Mouse (Mus musculus) limb, embryonic 10.5 days (tissue): Measurements from ENCODE around the gene Adtrp. TPM values are rescaled to one million over a fixed set of nuclear protein-coding genes. Genes with fewer than 3 reads are reported as not detected.
A peak's percentile ranks its signal among the peaks of the same experiment; 100 is the strongest.

Experiments used
- DNase-seq: peaks from one replicate; pipeline ENCODE4 v3.0.0-alpha.2; 2017; ENCODE audit warnings: low spot score
- H3K27ac ChIP-seq: fragments of 300-500 bp; sonication (generic); 2 replicates; pipeline ENCODE4 v1.5.1; 2016; ENCODE audit warnings: mild to moderate bottlenecking
- H3K27me3 ChIP-seq: fragments of 300-500 bp; sonication (generic); 2 replicates; pipeline ENCODE4 v1.6.1; 2016; ENCODE audit warnings: low read depth, mild to moderate bottlenecking; ENCODE audit not compliant: poor library complexity, severe bottlenecking
- H3K36me3 ChIP-seq: fragments of 300-500 bp; sonication (generic); 2 replicates; pipeline ENCODE4 v1.6.1; 2016; ENCODE audit warnings: mild to moderate bottlenecking, moderate library complexity
- H3K4me1 ChIP-seq: fragments of 300-500 bp; sonication (generic); 2 replicates; pipeline ENCODE4 v1.6.1; 2016
- H3K4me3 ChIP-seq: fragments of 300-500 bp; sonication (generic); 2 replicates; pipeline ENCODE4 v1.5.1; 2016; ENCODE audit warnings: mild to moderate bottlenecking, moderate library complexity
- H3K9me3 ChIP-seq: fragments of 300-500 bp; sonication (generic); replicated peaks from 2 replicates; pipeline ENCODE4 v1.6.1; 2016; ENCODE audit warnings: mild to moderate bottlenecking
- WGBS: fragments of 180-500 bp; shearing (Covaris S2); methylation state at CpG from one replicate; pipeline ENCODE4 v1.1.7; 2016; 5-methylcytosine and 5-hydroxymethylcytosine counted together
- polyA plus RNA-seq: library from polyadenylated mRNA; unstranded; fragments of >200 nt; fragmentation: Nextera tagmentation; extraction: Ambion mirVana; gene quantifications from 2 replicates; pipeline ENCODE4 v1.2.1, GENCODE M21; 2016

The Adtrp gene
- polyA plus RNA-seq, 1 experiment from 2014 or later = not detected

- 75% methylated on average over 5 of the region's 5 CpGs for WGBS
- H3K36me3 ChIP-seq = no peaks in the 10 kb centered on the region
- H3K9me3 ChIP-seq = no peaks in the 10 kb centered on the region
- H3K27ac ChIP-seq = no peak overlapping the region
- no peak for DNase-seq
- no peak overlapping the region for H3K4me3 ChIP-seq
- H3K4me1 ChIP-seq = no peaks in the 10 kb centered on the region
- H3K27me3 ChIP-seq = no peaks in the 10 kb centered on the region
Measured at GRCm38 (mm10) chr13:41750481-41750880, 97.0 kb downstream of the Adtrp start.

GRCm38 (mm10) chr13:41748866-41749265, 98.6 kb downstream of the Adtrp start:
- Histone ChIP-seq H3K27ac (no peak overlapping the region), H3K4me3 (no peak overlapping the region), H3K27me3 (no peaks in the 10 kb centered on the region), H3K9me3 (no peaks in the 10 kb centered on the region), H3K36me3 (no peaks in the 10 kb centered on the region), H3K4me1 (no peaks in the 10 kb centered on the region)
- DNase-seq = no peak
- WGBS = 91% methylated on average over 9 of the region's 9 CpGs

GRCm38 (mm10) chr13:41747691-41748090, 99.8 kb downstream of the Adtrp start:
- Histone ChIP-seq H3K4me1 (no peaks in the 10 kb centered on the region), H3K4me3 (no peak overlapping the region), H3K9me3 (no peaks in the 10 kb centered on the region), H3K27me3 (no peaks in the 10 kb centered on the region), H3K27ac (no peak overlapping the region), H3K36me3 (no peaks in the 10 kb centered on the region)
- WGBS = 90% methylated on average over 4 of the region's 4 CpGs
- DNase-seq = no peak

GRCm38 (mm10) chr13:41746971-41747615, 100.4 kb downstream of the Adtrp start:
- DNase-seq = no peak
- Histone ChIP-seq H3K4me1 (no peaks in the 10 kb centered on the region), H3K36me3 (no peaks in the 10 kb centered on the region), H3K27me3 (no peaks in the 10 kb centered on the region), H3K9me3 (no peaks in the 10 kb centered on the region), H3K4me3 (no peak overlapping the region), H3K27ac (no peak overlapping the region)
- WGBS = 62% methylated on average over 8 of the region's 8 CpGs

GRCm38 (mm10) chr13:41740456-41741085, 106.9 kb downstream of the Adtrp start:
- Histone ChIP-seq H3K36me3 (no peaks in the 10 kb centered on the region), H3K27ac (no peak overlapping the region), H3K4me1 (peaks cover 11% of the 10 kb centered on the region), H3K27me3 (no peaks in the 10 kb centered on the region), H3K9me3 (no peaks in the 10 kb centered on the region), H3K4me3 (no peak overlapping the region)
- 72% methylated on average over 5 of the region's 5 CpGs for WGBS
- no peak for DNase-seq

- H3K4me1 ChIP-seq = peaks cover 12% of the 10 kb centered on the region
- no peaks in the 10 kb centered on the region for H3K27me3 ChIP-seq
- 83% methylated on average over 10 of the region's 10 CpGs for WGBS
- peak overlapping the region; percentile 25 for H3K27ac ChIP-seq
- no peak for DNase-seq
- no peaks in the 10 kb centered on the region for H3K9me3 ChIP-seq
- no peaks in the 10 kb centered on the region for H3K36me3 ChIP-seq
- no peak overlapping the region for H3K4me3 ChIP-seq
Measured at GRCm38 (mm10) chr13:41737628-41738309, 109.7 kb downstream of the Adtrp start.

- Histone ChIP-seq H3K4me1 (no peaks in the 10 kb centered on the region), H3K27ac (no peak overlapping the region), H3K36me3 (no peaks in the 10 kb centered on the region), H3K9me3 (no peaks in the 10 kb centered on the region), H3K27me3 (no peaks in the 10 kb centered on the region), H3K4me3 (no peak overlapping the region)
- DNase-seq = no peak
- 93% methylated on average over 8 of the region's 8 CpGs for WGBS
Measured at GRCm38 (mm10) chr13:41729660-41730059, 117.8 kb downstream of the Adtrp start.

- Histone ChIP-seq H3K27me3 (no peaks in the 10 kb centered on the region), H3K27ac (no peak overlapping the region), H3K4me3 (no peak overlapping the region), H3K4me1 (no peaks in the 10 kb centered on the region), H3K9me3 (no peaks in the 10 kb centered on the region), H3K36me3 (no peaks in the 10 kb centered on the region)
- WGBS = 91% methylated on average over 3 of the region's 3 CpGs
- no peak for DNase-seq
Measured at GRCm38 (mm10) chr13:41727803-41728202, 119.7 kb downstream of the Adtrp start.

GRCm38 (mm10) chr13:41719331-41719730, 128.2 kb downstream of the Adtrp start:
- H3K4me1 ChIP-seq = no peaks in the 10 kb centered on the region
- H3K4me3 ChIP-seq = no peak overlapping the region
- H3K27ac ChIP-seq = no peak overlapping the region
- no peaks in the 10 kb centered on the region for H3K27me3 ChIP-seq
- no peak for DNase-seq
- 93% methylated on average over 16 of the region's 16 CpGs for WGBS
- no peaks in the 10 kb centered on the region for H3K36me3 ChIP-seq
- H3K9me3 ChIP-seq = no peaks in the 10 kb centered on the region

GRCm38 (mm10) chr13:41718051-41718450, 129.4 kb downstream of the Adtrp start:
- H3K4me3 ChIP-seq = no peak overlapping the region
- no peaks in the 10 kb centered on the region for H3K27me3 ChIP-seq
- no peak for DNase-seq
- 89% methylated on average over 4 of the region's 4 CpGs for WGBS
- H3K9me3 ChIP-seq = no peaks in the 10 kb centered on the region
- no peaks in the 10 kb centered on the region for H3K36me3 ChIP-seq
- peaks cover 2% of the 10 kb centered on the region; the same call in 1 of the 2 replicates for H3K4me1 ChIP-seq
- no peak overlapping the region for H3K27ac ChIP-seq

Other genes starting within 250 kb of the Adtrp start
- gene Tmem170b, start 241.8 kb downstream of the Adtrp start, polyA plus RNA-seq = 4.4 and 7.2 TPM in 2 replicates
- 7.1 and 9.4 TPM in 2 replicates for gene Hivep1, start 204.3 kb upstream of the Adtrp start, polyA plus RNA-seq